Mouse (Mus musculus) hindbrain, embryonic 10.5 days (tissue): ENCODE data around the gene Diaph3. TPM values are rescaled to one million over a fixed set of nuclear protein-coding genes. Genes with fewer than 3 reads are reported as not detected.
"Not testable (repeated sequence)": the region's sequence is repeated elsewhere in the genome, so short reads cannot be mapped to it uniquely, and the experiment has no call there.

Experiments used
- DNase-seq: peaks from one replicate; pipeline ENCODE4 v3.0.0-alpha.2; 2017; ENCODE audit warnings: low spot score
- H3K27ac ChIP-seq: fragments of 300-500 bp; sonication (generic); 2 replicates; pipeline ENCODE4 v1.5.1; 2016; ENCODE audit warnings: mild to moderate bottlenecking, moderate library complexity
- H3K27me3 ChIP-seq: fragments of 300-500 bp; sonication (generic); 2 replicates; pipeline ENCODE4 v1.6.1; 2016; ENCODE audit warnings: mild to moderate bottlenecking; ENCODE audit not compliant: poor library complexity, insufficient read depth, severe bottlenecking
- H3K36me3 ChIP-seq: fragments of 300-500 bp; sonication (generic); 2 replicates; pipeline ENCODE4 v1.6.1; 2016; ENCODE audit warnings: mild to moderate bottlenecking, moderate library complexity
- H3K4me1 ChIP-seq: fragments of 300-500 bp; sonication (generic); replicated peaks from 2 replicates; pipeline ENCODE4 v1.6.1; 2016; ENCODE audit warnings: mild to moderate bottlenecking
- H3K4me3 ChIP-seq: fragments of 300-500 bp; sonication (generic); 2 replicates; pipeline ENCODE4 v1.5.1; 2016; ENCODE audit warnings: mild to moderate bottlenecking, moderate library complexity
- H3K9me3 ChIP-seq: fragments of 300-500 bp; sonication (generic); 2 replicates; pipeline ENCODE4 v1.6.1; 2016; ENCODE audit warnings: mild to moderate bottlenecking, moderate library complexity
- WGBS: fragments of 180-500 bp; shearing (Covaris S2); methylation state at CpG from one replicate; pipeline ENCODE4 v1.1.7; 2016; 5-methylcytosine and 5-hydroxymethylcytosine counted together
- polyA plus RNA-seq: library from polyadenylated mRNA; unstranded; fragments of >200 nt; fragmentation: Nextera tagmentation; extraction: Ambion mirVana; gene quantifications from 2 replicates; pipeline ENCODE4 v1.2.1, GENCODE M21; 2016

The Diaph3 gene
- polyA plus RNA-seq, 1 experiment from 2014 or later = 6.4 TPM

DNA sequence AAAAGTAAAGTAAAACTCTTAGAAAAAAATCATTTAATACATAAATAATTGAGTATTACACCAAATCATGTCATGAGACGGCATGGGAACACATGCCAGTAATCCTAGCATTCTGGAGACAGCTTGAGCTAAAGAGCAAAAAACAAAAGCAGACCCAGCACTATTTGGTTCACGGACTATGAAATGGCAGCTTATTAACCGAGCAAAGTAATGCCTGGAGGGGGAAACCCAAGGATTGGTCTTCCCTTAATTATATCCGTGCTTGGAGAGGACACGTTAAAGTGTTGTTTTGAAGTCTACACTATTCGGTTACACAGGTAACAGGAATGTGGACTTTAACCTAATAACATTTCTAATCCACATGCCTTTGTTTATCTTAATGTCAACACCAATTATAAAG is 19.2 kb downstream of the Diaph3 start:
- whole genome bisulfite sequencing = 75% methylated on average over 6 of the region's 6 CpGs
- Histone ChIP-seq H3K4me1 (no peaks in the 10 kb centered on the region), H3K9me3 (no peaks in the 10 kb centered on the region), H3K36me3 (no peaks in the 10 kb centered on the region), H3K4me3 (no peak overlapping the region), H3K27ac (no peak overlapping the region), H3K27me3 (no peaks in the 10 kb centered on the region)
- no peak for DNase-seq

- no peak for DNase-seq
These were observed 30.4 kb downstream of the Diaph3 start for GRCm38 (mm10) chr14:87110634-87111033.

GRCm38 (mm10) chr14:87099380-87100088 is 41.5 kb downstream of the Diaph3 start:
- H3K4me3 ChIP-seq = no peak overlapping the region
- DNase-seq = no peak
- 79% methylated on average over 1 of the region's 1 CpGs for WGBS
- no peaks in the 10 kb centered on the region for H3K9me3 ChIP-seq
- H3K36me3 ChIP-seq = no peaks in the 10 kb centered on the region
- H3K27me3 ChIP-seq = no peaks in the 10 kb centered on the region
- H3K4me1 ChIP-seq = no peaks in the 10 kb centered on the region
- no peak overlapping the region for H3K27ac ChIP-seq

More at GRCm38 (mm10) chr14:87110634-87111033, 30.4 kb downstream of the Diaph3 start:
- Histone ChIP-seq H3K27me3 (no peaks in the 10 kb centered on the region), H3K9me3 (no peaks in the 10 kb centered on the region), H3K4me3 (no peak overlapping the region), H3K4me1 (0 out of 2 replicates have a peak, but pooled peaks cover 5% of the 10 kb centered on the region), H3K36me3 (no peaks in the 10 kb centered on the region), H3K27ac (no peak overlapping the region)
- 17% methylated on average over 2 of the region's 2 CpGs for WGBS

GRCm38 (mm10) chr14:87098093-87098492 is 42.9 kb downstream of the Diaph3 start:
- no peaks in the 10 kb centered on the region for H3K36me3 ChIP-seq
- no peaks in the 10 kb centered on the region for H3K9me3 ChIP-seq
- H3K27me3 ChIP-seq = no peaks in the 10 kb centered on the region
- H3K27ac ChIP-seq = no peak overlapping the region
- H3K4me1 ChIP-seq = no peaks in the 10 kb centered on the region
- 84% methylated on average over 2 of the region's 2 CpGs for WGBS
- DNase-seq = no peak
- no peak overlapping the region for H3K4me3 ChIP-seq

- Histone ChIP-seq H3K4me3 (no peak overlapping the region), H3K9me3 (no peaks in the 10 kb centered on the region), H3K27me3 (no peaks in the 10 kb centered on the region), H3K27ac (no peak overlapping the region), H3K36me3 (peaks cover 9% of the 10 kb centered on the region; the same call in 1 of the 2 replicates), H3K4me1 (no peaks in the 10 kb centered on the region)
- 89% methylated on average over 3 of the region's 3 CpGs for WGBS
- no peak for DNase-seq
These were observed 49.5 kb downstream of the Diaph3 start for GRCm38 (mm10) chr14:87091522-87091921.

DNA sequence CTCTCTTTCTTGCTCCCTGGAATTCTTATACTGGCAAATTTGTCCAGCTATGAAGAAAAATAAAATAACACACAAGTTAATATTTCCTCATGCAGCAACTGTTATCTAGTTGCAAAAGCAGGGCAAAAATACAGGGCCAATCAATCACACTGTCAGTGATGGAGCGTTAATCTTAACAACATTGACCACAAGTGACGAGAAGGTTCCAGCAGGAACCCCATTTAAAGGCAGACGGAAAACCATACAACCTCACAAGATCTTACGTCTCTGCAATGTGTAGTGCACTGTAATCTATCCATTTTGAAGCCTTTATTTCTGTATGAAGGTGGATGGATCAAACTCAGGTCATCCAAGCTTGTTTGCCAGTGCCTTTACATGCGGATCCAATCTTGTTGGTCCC is 49.9 kb downstream of the Diaph3 start:
- Histone ChIP-seq H3K27ac (no peak overlapping the region), H3K4me1 (no peaks in the 10 kb centered on the region), H3K27me3 (no peaks in the 10 kb centered on the region), H3K36me3 (peaks cover 9% of the 10 kb centered on the region; the same call in 1 of the 2 replicates), H3K9me3 (no peaks in the 10 kb centered on the region), H3K4me3 (no peak overlapping the region)
- WGBS = 91% methylated on average over 5 of the region's 5 CpGs
- no peak for DNase-seq

- Histone ChIP-seq H3K4me1 (no peaks in the 10 kb centered on the region), H3K9me3 (no peaks in the 10 kb centered on the region), H3K36me3 (peaks cover 9% of the 10 kb centered on the region; the same call in 1 of the 2 replicates), H3K4me3 (no peak overlapping the region), H3K27me3 (no peaks in the 10 kb centered on the region), H3K27ac (no peak overlapping the region)
- DNase-seq = no peak
- 94% methylated on average over 4 of the region's 4 CpGs for WGBS
These were observed 52.1 kb downstream of the Diaph3 start for GRCm38 (mm10) chr14:87088928-87089327.

- Histone ChIP-seq H3K9me3 (no peaks in the 10 kb centered on the region), H3K36me3 (peaks cover 9% of the 10 kb centered on the region; the same call in 1 of the 2 replicates)
- WGBS = 87% methylated on average over 5 of the region's 5 CpGs
These were observed 52.6 kb downstream of the Diaph3 start for GRCm38 (mm10) chr14:87088456-87088855.

GRCm38 (mm10) chr14:87087996-87088395 is 53.0 kb downstream of the Diaph3 start:
- no peaks in the 10 kb centered on the region for H3K9me3 ChIP-seq
- 67% methylated on average over 1 of the region's 1 CpGs for WGBS
- H3K27me3 ChIP-seq = no peaks in the 10 kb centered on the region
- DNase-seq = no peak
- no peak overlapping the region for H3K4me3 ChIP-seq
- H3K36me3 ChIP-seq = peaks cover 9% of the 10 kb centered on the region; the same call in 1 of the 2 replicates
- H3K27ac ChIP-seq = no peak overlapping the region
- no peaks in the 10 kb centered on the region for H3K4me1 ChIP-seq

More at GRCm38 (mm10) chr14:87088456-87088855, 52.6 kb downstream of the Diaph3 start:
- no peak overlapping the region for H3K4me3 ChIP-seq
- H3K4me1 ChIP-seq = no peaks in the 10 kb centered on the region
- no peak overlapping the region for H3K27ac ChIP-seq
- no peak for DNase-seq
- H3K27me3 ChIP-seq = no peaks in the 10 kb centered on the region

- H3K27me3 ChIP-seq, H3K9me3 ChIP-seq, H3K4me1 ChIP-seq, H3K4me3 ChIP-seq, H3K27ac ChIP-seq, DNase-seq, H3K36me3 ChIP-seq: not testable (repeated sequence)
- 67% methylated on average over 8 of the region's 8 CpGs for WGBS
These were observed 56.1 kb downstream of the Diaph3 start for GRCm38 (mm10) chr14:87084906-87085305.

GRCm38 (mm10) chr14:87083911-87084310 is 57.1 kb downstream of the Diaph3 start:
- DNase-seq = no peak
- no peaks in the 10 kb centered on the region for H3K27me3 ChIP-seq
- H3K27ac ChIP-seq = no peak overlapping the region
- H3K4me3 ChIP-seq = no peak overlapping the region
- no peaks in the 10 kb centered on the region for H3K4me1 ChIP-seq
- WGBS = 84% methylated on average over 6 of the region's 6 CpGs
- H3K36me3 ChIP-seq = peaks cover 4% of the 10 kb centered on the region; the same call in 1 of the 2 replicates
- H3K9me3 ChIP-seq = no peaks in the 10 kb centered on the region

DNA sequence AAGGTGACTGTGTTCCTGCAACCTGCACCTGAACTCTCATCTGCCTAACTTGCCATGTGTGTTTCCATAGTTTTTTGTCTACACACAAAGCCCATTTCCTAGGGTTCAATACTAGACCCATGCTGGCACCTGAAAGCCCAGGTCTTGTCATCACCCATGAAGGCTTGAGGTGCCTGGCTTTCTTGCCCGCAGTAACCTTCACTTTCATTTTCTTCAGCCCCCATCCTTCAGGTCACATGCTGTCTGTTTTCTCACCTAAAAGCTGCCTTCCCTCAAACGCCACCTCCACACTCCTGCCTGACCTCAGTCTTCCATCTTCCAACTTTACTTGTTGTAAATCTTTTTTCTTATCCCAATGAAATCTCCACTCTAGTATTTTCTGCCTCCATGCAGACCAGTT is 61.3 kb downstream of the Diaph3 start:
- H3K27me3 ChIP-seq = no peaks in the 10 kb centered on the region
- no peak overlapping the region for H3K4me3 ChIP-seq
- H3K9me3 ChIP-seq = no peaks in the 10 kb centered on the region
- no peak for DNase-seq
- 95% methylated on average over 2 of the region's 2 CpGs for WGBS
- H3K4me1 ChIP-seq = no peaks in the 10 kb centered on the region
- no peaks in the 10 kb centered on the region for H3K36me3 ChIP-seq
- H3K27ac ChIP-seq = no peak overlapping the region

DNA sequence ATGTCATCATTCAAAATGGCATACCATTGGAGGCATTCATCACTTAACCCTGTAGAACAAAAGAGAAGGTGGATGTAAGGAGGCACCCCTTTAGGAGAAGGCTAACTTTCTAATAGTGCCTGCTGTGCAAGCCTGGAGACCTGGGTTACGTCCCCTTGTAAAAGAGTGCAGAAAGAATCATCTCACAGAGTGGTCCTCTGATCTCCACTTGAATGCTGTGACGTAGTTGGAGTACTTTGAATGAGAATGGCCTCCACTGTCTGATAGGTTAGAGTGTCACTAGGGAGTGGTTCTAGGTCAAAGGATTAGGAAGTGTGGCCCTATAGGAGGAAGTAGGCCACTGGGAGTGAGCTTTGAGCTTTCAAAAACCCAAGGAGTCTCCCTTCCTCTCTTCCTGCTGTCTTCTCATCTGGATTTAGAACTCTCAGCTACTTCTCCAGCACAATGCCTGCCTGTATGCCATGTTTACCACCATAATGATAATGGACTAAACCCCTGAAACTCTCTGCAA is 66.0 kb downstream of the Diaph3 start:
- Histone ChIP-seq H3K36me3 (peaks cover 9% of the 10 kb centered on the region), H3K4me1 (no peaks in the 10 kb centered on the region), H3K4me3 (no peak overlapping the region), H3K9me3 (no peaks in the 10 kb centered on the region), H3K27me3 (no peaks in the 10 kb centered on the region), H3K27ac (no peak overlapping the region)
- 81% methylated on average over 2 of the region's 2 CpGs for WGBS
- no peak for DNase-seq
